Mouse (Mus musculus) cerebellum, adult (tissue): ENCODE data around the gene Kcnip3.

Experiments
- ATAC-seq: cut with Nextera tagmentation; 2 replicates; pipeline ENCODE4 v1.9.2; 2017; ENCODE audit warnings: mild to moderate bottlenecking, moderate library complexity, mixed read lengths; ENCODE audit not compliant: insufficient number of reproducible peaks, low FRiP score, low TSS enrichment

Kcnip3 gene

GRCm38 (mm10) chr2:127479210-127479609 lies 42.7 kb downstream of the Kcnip3 start:
- ATAC-seq = no peak

- no peak for ATAC-seq
These were observed 49.6 kb downstream of the Kcnip3 start for GRCm38 (mm10) chr2:127472279-127472678.

DNA sequence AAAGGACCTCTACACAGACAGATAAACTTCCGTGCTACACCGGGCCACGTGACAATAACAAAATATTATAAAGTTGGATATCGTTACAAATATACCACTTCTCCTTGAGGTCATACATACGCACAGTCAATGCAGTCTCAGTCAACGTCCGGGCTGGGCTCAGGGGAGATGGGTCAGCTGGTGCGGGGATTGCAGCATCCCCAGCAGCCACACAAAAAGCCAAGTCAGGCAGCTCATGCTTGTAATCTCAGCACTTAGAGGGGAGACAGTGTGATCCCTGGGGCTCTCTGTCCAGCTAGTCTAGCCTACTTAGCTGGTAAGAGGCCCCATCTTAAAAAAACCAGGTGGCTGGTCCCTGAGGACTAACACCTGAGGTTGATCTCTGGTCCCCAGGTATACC lies 50.6 kb downstream of the Kcnip3 start:
- ATAC-seq = no peak

DNA sequence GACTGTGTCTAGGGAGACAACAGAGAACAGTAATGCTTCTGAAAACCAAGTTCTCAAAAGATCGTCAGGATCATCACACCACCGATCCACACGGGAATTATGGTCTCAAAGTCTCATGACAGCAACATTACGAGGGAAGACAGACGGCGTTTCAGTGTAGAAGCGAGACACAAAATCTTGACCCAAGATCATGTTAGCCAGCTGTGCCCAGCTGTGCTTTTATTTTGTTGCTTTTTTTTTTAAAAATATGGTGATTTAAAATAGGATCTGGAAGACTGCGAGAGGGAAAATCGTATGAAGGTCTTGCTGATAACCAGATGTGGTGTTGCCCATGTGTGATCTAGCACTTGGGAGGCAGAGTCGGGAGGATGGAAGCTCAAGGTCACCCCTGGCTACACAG lies 51.2 kb downstream of the Kcnip3 start:
- no peak for ATAC-seq

DNA sequence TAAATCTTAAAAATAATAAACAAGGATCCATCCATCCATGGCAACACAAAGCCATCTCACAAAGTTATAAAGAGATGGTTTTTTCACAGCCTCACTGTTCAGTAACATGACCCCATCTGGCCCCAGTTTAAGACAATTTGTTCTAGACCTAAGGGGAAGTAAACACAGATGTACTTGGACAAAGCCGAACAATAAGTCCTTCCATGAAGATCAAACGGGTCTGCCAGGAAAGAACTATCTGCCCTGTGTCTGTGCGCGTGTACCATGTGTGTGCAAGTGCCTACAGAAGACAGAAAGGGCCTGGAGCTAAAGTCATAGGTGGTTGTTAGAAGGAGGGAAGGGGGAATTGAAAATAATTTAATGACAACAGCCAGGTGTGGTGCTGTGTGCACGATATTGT lies 51.7 kb downstream of the Kcnip3 start:
- no peak for ATAC-seq

DNA sequence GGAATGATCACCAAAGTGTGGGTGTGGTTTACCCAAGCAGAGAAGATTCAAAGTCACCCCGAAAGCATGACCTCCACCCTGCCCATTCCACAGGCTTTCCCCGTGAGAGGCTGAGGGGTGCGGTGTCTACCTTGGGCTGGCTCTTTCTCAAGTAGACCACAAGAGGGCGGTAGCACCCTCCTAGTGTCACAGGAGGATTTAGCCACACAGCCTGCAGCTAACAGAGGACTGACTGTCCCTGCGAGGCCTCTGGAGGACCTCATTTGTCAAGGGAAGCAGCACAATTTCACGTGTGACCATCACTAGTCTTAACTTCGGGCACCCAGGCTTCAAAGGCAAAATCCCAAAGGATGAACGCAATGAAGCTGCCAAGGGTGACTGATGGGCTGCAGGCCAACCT lies 59.6 kb downstream of the Kcnip3 start:
- ATAC-seq = peak; percentile 79

GRCm38 (mm10) chr2:127461351-127461750 lies 60.5 kb downstream of the Kcnip3 start:
- ATAC-seq = no peak

GRCm38 (mm10) chr2:127459341-127459740 lies 62.6 kb downstream of the Kcnip3 start:
- ATAC-seq = 0 out of 2 replicates have a peak, but pooled peaks have one; percentile 27

DNA sequence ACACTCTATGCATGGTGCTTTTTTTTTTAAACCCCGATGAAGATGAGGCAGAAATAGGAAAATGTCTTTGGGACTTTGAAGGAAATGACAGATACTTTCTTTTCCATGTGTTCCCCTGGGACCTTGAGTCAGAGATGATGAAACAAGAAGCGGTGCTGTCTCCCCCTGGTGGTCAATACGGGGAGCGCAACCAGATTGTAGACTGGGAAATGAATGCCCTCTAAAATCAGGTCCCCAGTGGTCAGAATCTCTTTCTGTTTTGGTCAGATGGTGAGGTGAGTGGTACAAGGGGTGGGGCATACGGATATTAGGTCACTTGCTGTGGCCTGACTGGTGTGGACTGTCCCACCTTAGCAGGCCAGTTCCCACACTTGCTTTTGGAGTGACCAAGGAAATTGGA lies 68.1 kb downstream of the Kcnip3 start:
- ATAC-seq = peak; percentile 42; the same call in 1 of the 2 replicates

DNA sequence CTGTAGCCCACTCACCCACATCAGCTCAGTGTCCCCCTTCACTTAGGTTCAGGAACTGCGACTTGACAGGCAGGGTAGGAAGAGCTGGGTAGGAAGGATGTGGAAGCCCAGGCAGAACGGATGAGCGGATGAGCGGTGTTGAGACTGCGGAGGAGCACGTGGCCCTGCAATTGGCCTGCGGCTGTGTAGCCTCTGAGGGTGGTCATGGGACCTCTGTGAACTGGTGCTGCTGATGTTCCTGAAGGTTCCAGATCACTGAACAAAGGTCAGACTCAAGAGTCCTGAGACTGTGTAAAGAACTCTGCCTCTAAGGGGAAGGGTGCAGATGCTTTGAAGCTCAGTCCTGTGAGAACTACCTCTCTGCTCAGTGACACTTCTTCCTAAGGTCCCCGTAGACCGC lies 68.8 kb downstream of the Kcnip3 start:
- no peak for ATAC-seq

DNA sequence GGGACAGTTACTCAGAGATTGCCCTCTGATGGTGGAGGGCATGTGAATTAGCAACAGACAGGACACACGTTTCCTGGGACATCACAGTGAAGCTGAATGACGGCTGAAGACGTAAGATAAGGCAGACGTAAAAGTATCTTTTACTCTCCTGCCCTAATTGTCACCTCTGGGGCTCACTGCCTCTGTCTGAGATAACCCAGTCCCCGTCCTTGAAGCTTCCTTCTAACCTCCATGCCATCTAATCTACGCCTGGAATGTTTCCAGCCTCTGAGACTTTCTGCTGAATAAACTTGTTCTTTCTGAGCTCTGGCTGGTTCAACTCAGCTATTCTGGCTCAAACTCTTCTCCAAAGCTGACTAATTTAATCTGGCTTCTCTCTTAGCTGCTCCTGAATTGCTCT lies 70.1 kb downstream of the Kcnip3 start:
- no peak for ATAC-seq

- no peak for ATAC-seq
These were observed 72.2 kb downstream of the Kcnip3 start for GRCm38 (mm10) chr2:127449691-127450090.

DNA sequence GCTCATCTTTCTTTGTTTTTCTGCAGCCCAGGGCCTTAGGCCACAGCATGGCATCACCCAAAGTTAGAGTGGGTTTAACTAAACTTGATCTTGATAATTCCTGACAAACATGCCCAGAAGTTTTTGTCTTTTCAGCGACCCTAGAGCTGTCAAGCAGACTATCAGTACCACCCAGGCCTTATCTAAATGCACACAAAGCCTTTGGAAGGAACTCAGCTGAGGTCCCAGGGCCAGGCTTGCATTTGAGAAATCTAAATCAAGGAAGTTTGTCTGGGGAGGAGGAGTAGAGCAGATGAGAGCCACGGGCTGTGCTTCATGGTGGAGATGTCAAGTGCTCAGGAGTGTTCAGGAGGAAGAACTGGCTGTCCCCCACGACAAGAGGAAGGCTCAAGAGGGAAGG lies 75.0 kb downstream of the Kcnip3 start:
- ATAC-seq = no peak

DNA sequence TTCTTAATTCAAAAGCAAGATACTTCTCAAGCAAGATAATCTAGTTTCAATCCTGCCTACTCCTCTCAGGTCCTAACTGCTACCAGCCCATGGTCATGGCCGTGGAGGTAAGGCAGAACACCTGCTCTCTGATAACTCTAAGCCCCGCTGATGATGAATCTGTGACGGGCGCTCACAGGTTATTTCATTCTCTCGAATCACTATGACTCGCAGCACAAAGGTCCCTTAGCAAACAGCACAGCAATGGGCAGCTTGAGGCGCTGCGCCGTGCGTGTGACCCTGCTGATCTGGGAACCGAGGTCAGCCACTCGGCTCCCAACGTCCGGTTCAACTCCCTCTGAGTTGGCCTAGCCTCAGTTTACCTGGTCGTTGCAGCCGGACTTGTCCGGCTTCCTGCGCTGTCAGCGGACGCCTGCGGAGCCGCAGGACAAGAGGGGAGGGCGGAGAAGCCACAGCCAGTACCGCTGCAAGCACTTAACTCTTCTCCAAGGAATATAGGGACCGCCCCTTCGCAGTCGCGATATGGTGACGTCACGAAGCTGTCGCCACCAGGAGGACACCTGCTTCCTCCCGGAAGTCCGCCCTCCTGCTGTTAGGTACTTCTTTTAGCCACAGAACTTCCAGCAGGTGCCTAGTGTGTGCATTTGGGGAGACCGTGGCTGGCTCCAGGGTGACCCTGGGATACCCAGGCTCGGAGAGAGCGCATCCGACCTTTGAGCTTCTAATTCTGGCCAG lies 77.7 kb downstream of the Kcnip3 start, which contains the start of gene Fahd2a:
Gene Fahd2a, minus strand, starts transcription at position 511 of the 735 bp plus-strand sequence.
- ATAC-seq = peak; percentile 86

DNA sequence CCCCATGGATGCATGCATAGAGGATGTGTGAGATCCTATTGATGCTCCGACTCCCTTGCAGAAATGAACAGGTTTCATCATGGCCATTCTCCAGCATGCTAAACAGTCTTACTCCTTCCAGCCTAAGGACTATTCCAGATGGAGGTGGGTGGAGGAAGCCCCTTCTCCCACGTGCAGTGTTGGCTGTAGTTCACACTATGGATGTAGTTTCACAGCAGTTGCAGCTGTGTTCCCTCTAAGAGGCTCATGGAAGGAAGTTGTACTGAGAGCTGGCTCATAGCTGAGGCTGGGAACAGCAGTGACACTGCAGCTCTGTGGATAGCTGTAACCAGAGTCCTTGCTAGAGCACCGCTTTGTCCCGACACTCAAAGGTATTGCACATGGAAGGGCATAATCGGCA lies 84.2 kb downstream of the Kcnip3 start:
- no peak for ATAC-seq

- no peak for ATAC-seq
These were observed 86.3 kb downstream of the Kcnip3 start for GRCm38 (mm10) chr2:127435554-127435953.

- no peak for ATAC-seq
These were observed 86.8 kb downstream of the Kcnip3 start for GRCm38 (mm10) chr2:127435135-127435534.

DNA sequence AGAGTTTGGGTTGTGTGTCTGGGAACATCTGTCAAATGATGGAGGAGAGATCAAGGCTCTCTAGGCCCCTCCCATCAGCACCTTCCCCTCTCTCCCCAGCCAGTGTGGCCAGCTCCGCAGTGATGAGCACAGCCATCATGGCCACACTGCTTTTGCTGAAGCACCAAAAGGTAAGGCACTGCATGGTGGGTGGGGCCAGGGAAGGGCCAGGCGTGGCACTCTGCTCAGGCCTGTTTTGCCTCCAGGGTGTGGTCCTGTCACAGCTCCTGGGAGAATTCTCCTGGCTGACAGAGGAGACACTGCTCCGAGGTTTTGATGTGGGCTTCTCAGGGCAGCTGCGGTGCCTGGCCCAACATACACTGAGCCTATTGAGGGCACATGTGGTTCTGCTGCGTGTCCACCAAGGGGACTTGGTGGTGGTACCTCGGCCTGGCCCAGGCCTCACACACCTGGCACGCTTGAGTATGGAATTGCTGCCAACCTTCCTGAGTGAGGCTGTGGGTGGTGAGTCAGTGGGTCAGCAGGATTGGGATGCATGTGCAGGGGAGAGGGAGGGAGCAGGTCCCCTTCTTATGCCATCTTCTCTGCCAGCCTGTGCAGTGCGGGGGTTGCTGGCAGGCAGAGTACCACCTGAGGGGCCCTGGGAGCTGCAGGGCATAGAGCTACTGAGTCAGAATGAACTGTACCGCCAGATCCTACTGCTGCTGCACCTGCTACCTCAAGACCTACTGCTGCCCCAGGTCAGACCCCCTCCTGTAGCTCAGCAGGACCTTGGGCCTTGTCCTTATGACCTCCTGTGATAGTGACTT lies 88.2 kb downstream of the Kcnip3 start:
- 0 out of 2 replicates have a peak, but pooled peaks have one; percentile 5 for ATAC-seq

GRCm38 (mm10) chr2:127430238-127430637 lies 91.7 kb downstream of the Kcnip3 start:
- no peak; the same call in 1 of the 2 replicates for ATAC-seq

- ATAC-seq = no peak
These were observed 96.9 kb downstream of the Kcnip3 start, which contains the start of gene Gpat2 for GRCm38 (mm10) chr2:127424977-127425376. Gene Gpat2, plus strand, starts transcription at chr2:127425199.

- ATAC-seq = no peak
These were observed 103.5 kb downstream of the Kcnip3 start for GRCm38 (mm10) chr2:127418266-127418970.
